Mouse (Mus musculus) hindbrain, embryonic 16.5 days (tissue): Measurements from ENCODE around the gene Dnah1. TPM values are rescaled to one million over a fixed set of nuclear protein-coding genes. Genes with fewer than 3 reads are reported as not detected.
A peak's percentile ranks its signal among the peaks of the same experiment; 100 is the strongest.

Source experiments
- ATAC-seq: fragments of 200-750 bp; cut with Nextera tagmentation; 2 replicates; pipeline ENCODE4 v1.8.0; 2017; ENCODE audit warnings: moderate TSS enrichment, moderate library complexity
- H3K27ac ChIP-seq: fragments of 300-500 bp; sonication (generic); 2 replicates; pipeline ENCODE4 v1.5.1; 2014; ENCODE audit warnings: low read depth, mild to moderate bottlenecking, control low read depth, low read length, moderate library complexity
- H3K27me3 ChIP-seq: fragments of 300-500 bp; sonication (generic); replicated peaks from 2 replicates; pipeline ENCODE4 v1.6.1; 2014; ENCODE audit warnings: low read length; ENCODE audit not compliant: control insufficient read depth, insufficient read depth
- H3K36me3 ChIP-seq: fragments of 300-500 bp; sonication (generic); 2 replicates; pipeline ENCODE4 v1.6.1; 2014; ENCODE audit warnings: mild to moderate bottlenecking, low read length, moderate library complexity, mixed read lengths; ENCODE audit not compliant: control insufficient read depth, insufficient read depth
- H3K4me1 ChIP-seq: fragments of 300-500 bp; sonication (generic); 2 replicates; pipeline ENCODE4 v1.6.1; 2014; ENCODE audit warnings: low read depth, low read length; ENCODE audit not compliant: control insufficient read depth, insufficient read depth
- H3K4me2 ChIP-seq: fragments of 300-500 bp; sonication (generic); 2 replicates; pipeline ENCODE4 v1.6.1; 2014; ENCODE audit warnings: mild to moderate bottlenecking, low read length, control low read depth, moderate library complexity
- H3K4me3 ChIP-seq: fragments of 300-500 bp; sonication (generic); 2 replicates; pipeline ENCODE4 v1.5.1; 2014; ENCODE audit warnings: mild to moderate bottlenecking, low read length, control low read depth, moderate library complexity
- H3K9ac ChIP-seq: fragments of 300-500 bp; sonication (generic); 2 replicates; pipeline ENCODE4 v1.6.1; 2014; ENCODE audit warnings: low read depth, mild to moderate bottlenecking, control low read depth, low read length, moderate library complexity
- H3K9me3 ChIP-seq: fragments of 300-500 bp; sonication (generic); 2 replicates; pipeline ENCODE4 v1.6.1; 2014; ENCODE audit warnings: mild to moderate bottlenecking, low read length, moderate library complexity; ENCODE audit not compliant: control insufficient read depth
- WGBS: fragments of 180-500 bp; shearing (Covaris S2); extraction: QIAGEN DNeasy Blood & Tissue Kit; methylation state at CpG from one replicate; pipeline ENCODE4 v1.1.7; 2014; 5-methylcytosine and 5-hydroxymethylcytosine counted together
- polyA plus RNA-seq: library from polyadenylated mRNA; unstranded; fragments of >200 nt; fragmentation: Nextera tagmentation; extraction: Ambion mirVana; gene quantifications from 2 replicates; pipeline ENCODE4 v1.2.1, GENCODE M21; 2015

Gene Dnah1
- polyA plus RNA-seq, 1 experiment from 2014 or later = 3.7 TPM

DNA sequence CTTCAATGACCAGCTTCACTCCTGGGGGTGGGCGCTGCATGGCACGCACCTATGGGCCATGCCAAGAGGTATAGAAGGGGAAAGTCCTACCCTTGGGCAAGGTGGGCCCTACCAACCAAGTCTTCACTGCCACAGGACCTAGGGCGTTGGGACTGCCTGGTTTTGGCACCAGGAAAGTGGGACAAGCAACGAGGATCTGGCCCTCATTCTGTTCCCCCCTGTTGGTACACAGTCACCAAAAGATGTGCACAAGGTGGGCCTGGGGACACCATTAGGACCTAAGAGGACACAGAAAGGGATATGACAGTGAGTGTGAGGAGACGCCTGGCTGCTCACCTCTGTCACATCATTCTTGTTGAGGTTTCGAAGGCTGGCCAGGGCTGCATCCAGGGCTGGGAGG is 52.6 kb downstream of the Dnah1 start:
- Histone ChIP-seq H3K27ac (no peak overlapping the region), H3K9me3 (no peaks in the 10 kb centered on the region), H3K4me3 (no peak overlapping the region), H3K27me3 (no peaks in the 10 kb centered on the region), H3K9ac (no peak overlapping the region), H3K4me1 (peaks cover 24% of the 10 kb centered on the region), H3K4me2 (no peak overlapping the region), H3K36me3 (no peaks in the 10 kb centered on the region)
- WGBS = 92% methylated on average over 6 of the region's 6 CpGs
- no peak for ATAC-seq

DNA sequence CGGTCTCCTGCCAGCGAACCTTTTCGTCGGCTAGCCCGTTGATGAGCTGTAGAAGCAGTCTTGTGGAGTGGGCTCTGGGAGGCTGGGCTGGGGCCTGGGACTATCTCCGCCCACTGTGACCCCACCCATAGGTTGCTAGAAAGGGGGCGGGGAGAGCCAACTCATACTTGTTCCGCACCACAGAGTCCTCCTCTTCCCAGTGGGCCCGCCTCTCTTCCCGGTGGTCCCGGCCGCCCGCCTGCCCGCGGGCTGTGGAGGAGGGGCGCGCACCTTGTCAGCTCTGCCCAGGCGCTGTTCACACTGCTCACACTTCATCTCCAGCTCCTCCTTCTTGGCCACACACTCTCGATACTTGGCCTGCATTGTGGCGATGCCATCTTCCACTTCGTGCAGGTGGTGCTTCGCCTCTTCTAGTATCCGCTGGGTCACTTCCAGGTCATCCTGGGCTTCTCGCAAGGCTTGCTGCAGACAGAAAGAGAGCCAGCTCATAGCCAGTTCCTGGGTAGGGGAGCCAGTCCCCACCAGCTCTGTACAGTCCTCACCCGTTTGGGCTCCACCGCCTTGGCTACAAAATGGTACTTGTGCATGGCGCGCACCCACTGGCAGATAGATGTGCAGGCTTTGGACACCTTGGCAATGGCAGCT is 54.1 kb downstream of the Dnah1 start:
- peak; percentile 62 for ATAC-seq
- H3K27me3 ChIP-seq = no peaks in the 10 kb centered on the region
- H3K4me1 ChIP-seq = peaks cover 24% of the 10 kb centered on the region
- H3K27ac ChIP-seq = peak overlapping the region; percentile 68
- H3K4me3 ChIP-seq = peak overlapping the region; percentile 32
- H3K9me3 ChIP-seq = no peaks in the 10 kb centered on the region
- no peaks in the 10 kb centered on the region for H3K36me3 ChIP-seq
- WGBS = 13% methylated on average over 26 of the region's 28 CpGs
- H3K9ac ChIP-seq = peak overlapping the region; percentile 53
- peak overlapping the region; percentile 59 for H3K4me2 ChIP-seq

- no peaks in the 10 kb centered on the region for H3K9me3 ChIP-seq
- ATAC-seq = peak; percentile 84
- H3K4me2 ChIP-seq = peak overlapping the region; percentile 59
- peak overlapping the region; percentile 68 for H3K27ac ChIP-seq
- no peaks in the 10 kb centered on the region for H3K36me3 ChIP-seq
- no peaks in the 10 kb centered on the region for H3K27me3 ChIP-seq
- no peak overlapping the region for H3K4me3 ChIP-seq
- H3K9ac ChIP-seq = peak overlapping the region; percentile 53; the same call in 1 of the 2 replicates
- 26% methylated on average over 9 of the region's 9 CpGs for WGBS
- peaks cover 24% of the 10 kb centered on the region for H3K4me1 ChIP-seq
Observed at GRCm38 (mm10) chr14:31268301-31269001, 55.2 kb downstream of the Dnah1 start.

DNA sequence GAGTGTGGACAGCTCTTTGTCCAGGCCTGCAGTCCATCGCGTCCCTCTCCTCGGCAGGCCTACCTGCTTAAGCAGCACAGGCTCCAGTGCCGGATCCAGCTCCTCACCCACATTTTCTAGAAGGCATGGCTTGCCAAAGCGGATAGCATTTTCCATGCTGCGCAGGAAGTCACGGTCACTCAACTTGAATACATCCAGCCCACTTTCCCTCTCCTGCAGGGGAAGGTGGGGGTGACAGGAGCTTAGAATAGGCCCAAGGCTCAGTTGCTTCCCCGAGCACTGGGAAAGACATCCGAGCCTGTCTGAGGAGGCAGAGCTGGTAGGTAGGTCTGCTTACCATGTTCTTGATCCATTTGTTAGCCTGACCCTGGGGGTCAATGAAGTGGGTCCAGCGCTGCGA is 56.0 kb downstream of the Dnah1 start:
- H3K9ac ChIP-seq = no peak overlapping the region
- no peak overlapping the region for H3K4me2 ChIP-seq
- no peaks in the 10 kb centered on the region for H3K36me3 ChIP-seq
- peaks cover 24% of the 10 kb centered on the region for H3K4me1 ChIP-seq
- no peak for ATAC-seq
- peak overlapping the region; percentile 60; the same call in 1 of the 2 replicates for H3K27ac ChIP-seq
- H3K9me3 ChIP-seq = no peaks in the 10 kb centered on the region
- no peaks in the 10 kb centered on the region for H3K27me3 ChIP-seq
- 75% methylated on average over 11 of the region's 11 CpGs for WGBS
- H3K4me3 ChIP-seq = no peak overlapping the region

DNA sequence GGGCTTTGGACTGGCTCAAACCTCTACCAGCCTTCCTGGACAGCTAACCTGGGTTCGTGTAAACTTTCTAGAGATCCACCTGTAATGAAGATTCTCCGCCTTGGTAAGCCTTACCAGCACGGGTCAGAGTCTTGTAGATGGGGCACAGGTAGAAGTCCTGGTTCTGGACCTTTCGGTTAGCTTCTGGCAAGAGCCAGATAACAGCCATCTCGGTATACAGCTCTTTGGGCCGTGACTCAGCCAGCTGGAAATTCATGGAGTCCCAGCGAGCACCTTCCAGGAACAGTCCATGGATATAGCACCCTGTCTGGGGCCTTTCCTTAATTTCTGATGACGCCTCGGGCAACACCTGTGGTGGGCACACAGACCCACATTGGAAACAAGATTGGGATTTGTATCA is 62.8 kb downstream of the Dnah1 start:
- Histone ChIP-seq H3K27me3 (no peaks in the 10 kb centered on the region), H3K4me3 (no peak overlapping the region), H3K9ac (no peak overlapping the region), H3K27ac (no peak overlapping the region), H3K4me2 (no peak overlapping the region), H3K36me3 (peaks cover 54% of the 10 kb centered on the region), H3K9me3 (no peaks in the 10 kb centered on the region), H3K4me1 (no peaks in the 10 kb centered on the region)
- ATAC-seq = no peak
- 95% methylated on average over 9 of the region's 9 CpGs for WGBS

- Histone ChIP-seq H3K4me2 (no peak overlapping the region), H3K27ac (no peak overlapping the region), H3K27me3 (no peaks in the 10 kb centered on the region), H3K9me3 (no peaks in the 10 kb centered on the region), H3K36me3 (peaks cover 59% of the 10 kb centered on the region), H3K4me3 (no peak overlapping the region), H3K9ac (no peak overlapping the region), H3K4me1 (no peaks in the 10 kb centered on the region)
- 92% methylated on average over 4 of the region's 4 CpGs for WGBS
- ATAC-seq = no peak
Observed at GRCm38 (mm10) chr14:31260374-31260773, 63.3 kb downstream of the Dnah1 start.

DNA sequence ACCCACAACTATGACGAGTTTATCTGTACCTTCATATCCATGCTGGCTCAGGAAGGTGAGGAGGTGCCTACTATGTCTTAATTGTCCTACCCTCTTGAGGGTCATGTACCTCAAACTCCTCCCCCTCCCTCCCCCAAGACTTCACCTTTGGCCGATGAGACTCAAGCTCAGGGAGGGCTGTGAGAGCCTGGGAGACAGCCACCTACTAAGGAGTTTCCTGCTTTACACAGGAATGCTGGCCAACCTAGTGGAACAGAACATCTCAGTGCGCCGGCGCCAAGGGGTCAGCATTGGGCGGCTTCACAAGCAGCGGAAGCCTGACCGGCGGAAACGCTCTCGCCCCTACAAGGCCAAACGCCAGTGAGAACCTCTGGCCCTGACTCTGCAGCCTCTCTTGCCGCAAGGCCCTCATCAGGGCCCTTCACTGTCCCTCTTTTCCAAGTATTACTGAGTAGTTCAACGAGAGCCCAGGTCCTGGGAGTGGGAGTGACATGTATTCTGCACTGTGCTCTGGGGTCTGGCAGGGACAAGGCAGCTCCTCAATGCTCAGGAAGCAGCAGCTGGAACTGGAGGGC is 65.1 kb downstream of the Dnah1 start:
- no peaks in the 10 kb centered on the region for H3K27me3 ChIP-seq
- no peaks in the 10 kb centered on the region for H3K4me1 ChIP-seq
- H3K36me3 ChIP-seq = peaks cover 76% of the 10 kb centered on the region
- WGBS = 96% methylated on average over 14 of the region's 14 CpGs
- H3K27ac ChIP-seq = no peak overlapping the region
- ATAC-seq = no peak
- H3K4me2 ChIP-seq = no peak overlapping the region
- H3K4me3 ChIP-seq = no peak overlapping the region
- H3K9me3 ChIP-seq = no peaks in the 10 kb centered on the region
- no peak overlapping the region for H3K9ac ChIP-seq

DNA sequence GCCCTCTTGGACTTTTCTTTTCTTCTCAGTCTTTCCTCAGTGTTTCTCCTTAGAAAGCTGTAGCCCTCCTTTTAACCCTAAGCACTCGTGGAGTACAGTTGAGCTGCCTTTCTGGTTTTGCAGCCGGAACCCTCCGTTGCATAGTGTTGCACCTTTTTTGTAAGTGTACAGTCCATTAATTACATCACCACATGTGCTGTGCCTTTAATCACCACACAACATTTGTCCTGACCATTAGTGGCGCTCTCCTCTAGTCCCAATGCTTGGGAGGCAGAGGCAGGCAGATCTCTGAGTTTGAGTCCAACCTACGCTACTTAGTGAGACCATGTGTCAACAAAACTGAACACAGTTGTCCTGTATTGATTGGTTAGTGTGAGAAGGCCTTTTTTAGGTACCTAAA is 71.6 kb downstream of the Dnah1 start:
- H3K4me1 ChIP-seq = peaks cover 9% of the 10 kb centered on the region
- peak overlapping the region; percentile 94 for H3K9ac ChIP-seq
- 91% methylated on average over 5 of the region's 5 CpGs for WGBS
- ATAC-seq = no peak
- H3K27me3 ChIP-seq = no peaks in the 10 kb centered on the region
- peak overlapping the region; percentile 77 for H3K4me2 ChIP-seq
- H3K9me3 ChIP-seq = no peaks in the 10 kb centered on the region
- H3K36me3 ChIP-seq = peaks cover 32% of the 10 kb centered on the region
- H3K4me3 ChIP-seq = peak overlapping the region; percentile 87
- H3K27ac ChIP-seq = no peak overlapping the region

- Histone ChIP-seq H3K9ac (peak overlapping the region; percentile 94), H3K27ac (peak overlapping the region; percentile 77), H3K36me3 (peaks cover 27% of the 10 kb centered on the region), H3K27me3 (no peaks in the 10 kb centered on the region), H3K9me3 (no peaks in the 10 kb centered on the region), H3K4me2 (peak overlapping the region; percentile 77), H3K4me3 (peak overlapping the region; percentile 87), H3K4me1 (peaks cover 9% of the 10 kb centered on the region)
- whole genome bisulfite sequencing = 1% methylated on average over 18 of the region's 18 CpGs
- ATAC-seq = no peak; the same call in 1 of the 2 replicates
Observed at GRCm38 (mm10) chr14:31251626-31252025, 72.1 kb downstream of the Dnah1 start.
